Mouse (Mus musculus) liver, adult 2 months (tissue): Measurements from ENCODE around the gene Ifitm2. TPM values are rescaled to one million over a fixed set of nuclear protein-coding genes. Genes with fewer than 3 reads are reported as not detected.
A peak's percentile ranks its signal among the peaks of the same experiment; 100 is the strongest.

Experiments
- DNase-seq: peaks from one replicate; pipeline ENCODE4 v3.0.0-alpha.2; 2011; ENCODE audit warnings: low read depth, low spot score; ENCODE audit errors: extremely low read depth
- H3K27ac ChIP-seq: fragments of 200-500 bp; replicated peaks from 2 replicates; pipeline ENCODE4 v1.5.1; 2012; ENCODE audit warnings: low read depth, mild to moderate bottlenecking, control low read depth, inconsistent platforms, low read length; ENCODE audit not compliant: insufficient read depth
- H3K27me3 ChIP-seq: fragments of 200-500 bp; 2 replicates; pipeline ENCODE4 v1.6.1; 2012; ENCODE audit warnings: mild to moderate bottlenecking, moderate library complexity, low read length, inconsistent platforms; ENCODE audit not compliant: control insufficient read depth, insufficient read depth
- H3K36me3 ChIP-seq: fragments of 200-500 bp; 2 replicates; pipeline ENCODE4 v1.6.1; 2012; ENCODE audit warnings: low read length, inconsistent platforms; ENCODE audit not compliant: control insufficient read depth, insufficient read depth
- H3K4me1 ChIP-seq: fragments of 200-500 bp; 2 replicates; pipeline ENCODE4 v1.6.1; 2011; ENCODE audit warnings: low read length; ENCODE audit not compliant: control insufficient read depth, insufficient read depth
- H3K4me3 ChIP-seq: fragments of 200-500 bp; 2 replicates; pipeline ENCODE4 v1.5.1; 2011; ENCODE audit warnings: low read depth, mild to moderate bottlenecking, control low read depth, low read length, moderate library complexity; ENCODE audit not compliant: insufficient read depth
- H3K79me2 ChIP-seq: fragments of 200-500 bp; 2 replicates; pipeline ENCODE4 v1.6.1; 2012; ENCODE audit warnings: inconsistent platforms, mild to moderate bottlenecking, low read length, moderate library complexity; ENCODE audit not compliant: control insufficient read depth, insufficient read depth
- H3K9ac ChIP-seq: fragments of 200-500 bp; 2 replicates; pipeline ENCODE4 v1.6.1; 2012; ENCODE audit warnings: low read depth, mild to moderate bottlenecking, control low read depth, inconsistent platforms, low read length
- CTCF ChIP-seq: fragments of 200-500 bp; IDR thresholded peaks from 2 replicates; pipeline ENCODE4 v1.5.1; 2011; ENCODE audit warnings: low read depth, low read length, control low read depth
- POLR2A ChIP-seq: fragments of 200-500 bp; IDR thresholded peaks from 2 replicates; pipeline ENCODE4 v1.6.1; 2011; ENCODE audit warnings: low read length, control low read depth; ENCODE audit not compliant: insufficient read depth; ENCODE audit errors: extremely low read depth
- WGBS: fragments of 180-500 bp; shearing (Covaris S2); methylation state at CpG from one replicate; pipeline ENCODE4 v1.1.7; 2018; 5-methylcytosine and 5-hydroxymethylcytosine counted together
- polyA plus RNA-seq: library from polyadenylated mRNA; depleted of rRNA; stranded (reverse); fragments of >200 nt; gene quantifications from 2 replicates; pipeline ENCODE4 v1.2.3, GENCODE M21; 2012
- total RNA-seq: library from RNA; depleted of rRNA; stranded (reverse); fragments of >200 nt; gene quantifications from 2 replicates; pipeline ENCODE4 v1.2.3, GENCODE M21; 2014

Ifitm2 gene
- total and polyA plus RNA-seq, 2 experiments, result 270 to 1,028 TPM

- 88% methylated on average over 2 of the region's 2 CpGs for WGBS
- H3K79me2 ChIP-seq, result no peaks in the 10 kb centered on the region
- no peak overlapping the region for H3K9ac ChIP-seq
- H3K27ac ChIP-seq, result no peak overlapping the region
- H3K4me3 ChIP-seq, result no peak overlapping the region
- no peaks in the 10 kb centered on the region for H3K36me3 ChIP-seq
- DNase-seq, result no peak
- no peaks in the 10 kb centered on the region for H3K27me3 ChIP-seq
- peaks cover 4% of the 10 kb centered on the region for H3K4me1 ChIP-seq
- TF ChIP-seq POLR2A (no peak), CTCF (no peak)
Observed at GRCm38 (mm10) chr7:140961416-140961815, 5.6 kb upstream of the Ifitm2 start.

GRCm38 (mm10) chr7:140960026-140960425, 4.2 kb upstream of the Ifitm2 start:
- no peak overlapping the region for H3K27ac ChIP-seq
- peaks cover 4% of the 10 kb centered on the region for H3K4me1 ChIP-seq
- no peak overlapping the region for H3K9ac ChIP-seq
- H3K79me2 ChIP-seq, result peaks cover 5% of the 10 kb centered on the region
- 89% methylated on average over 5 of the region's 5 CpGs for WGBS
- no peak overlapping the region for H3K4me3 ChIP-seq
- DNase-seq, result no peak
- H3K36me3 ChIP-seq, result no peaks in the 10 kb centered on the region
- TF ChIP-seq CTCF, result no peak
- TF ChIP-seq POLR2A, result no peak
- no peaks in the 10 kb centered on the region for H3K27me3 ChIP-seq

- peaks cover 4% of the 10 kb centered on the region for H3K4me1 ChIP-seq
- peak; percentile 48 for DNase-seq
- no peak overlapping the region for H3K9ac ChIP-seq
- H3K27me3 ChIP-seq, result no peaks in the 10 kb centered on the region
- H3K4me3 ChIP-seq, result no peak overlapping the region
- H3K27ac ChIP-seq, result no peak overlapping the region
- TF ChIP-seq CTCF (no peak), POLR2A (no peak)
- H3K79me2 ChIP-seq, result peaks cover 8% of the 10 kb centered on the region
- H3K36me3 ChIP-seq, result no peaks in the 10 kb centered on the region
- 18% methylated on average over 9 of the region's 9 CpGs for WGBS
Observed at GRCm38 (mm10) chr7:140959181-140959901, 3.6 kb upstream of the Ifitm2 start.

- Histone ChIP-seq H3K27me3 (no peaks in the 10 kb centered on the region), H3K4me1 (peaks cover 7% of the 10 kb centered on the region), H3K9ac (peak overlapping the region; percentile 7; the same call in 1 of the 2 replicates), H3K27ac (peak overlapping the region; percentile 88), H3K36me3 (no peaks in the 10 kb centered on the region), H3K4me3 (no peak overlapping the region), H3K79me2 (peaks cover 17% of the 10 kb centered on the region)
- no peak for DNase-seq
- 3% methylated on average over 6 of the region's 6 CpGs for WGBS
- no peak for TF ChIP-seq POLR2A
- TF ChIP-seq CTCF, result no peak
Observed at GRCm38 (mm10) chr7:140956556-140956869, 726 bp upstream of the Ifitm2 start.

- Histone ChIP-seq H3K36me3 (no peaks in the 10 kb centered on the region), H3K79me2 (peaks cover 17% of the 10 kb centered on the region), H3K27ac (peak overlapping the region; percentile 95), H3K4me3 (peak overlapping the region; percentile 77), H3K9ac (peak overlapping the region; percentile 88), H3K27me3 (no peaks in the 10 kb centered on the region), H3K4me1 (peaks cover 11% of the 10 kb centered on the region)
- 3% methylated on average over 17 of the region's 17 CpGs for WGBS
- DNase-seq, result peak; percentile 50
- TF ChIP-seq POLR2A (no peak), CTCF (no peak)
Observed at GRCm38 (mm10) chr7:140955342-140955741, 445 bp downstream of the Ifitm2 start.

GRCm38 (mm10) chr7:140954733-140955071, 1.1 kb downstream of the Ifitm2 start:
- 2% methylated on average over 9 of the region's 9 CpGs for WGBS
- TF ChIP-seq CTCF (no peak), POLR2A (no peak)
- no peaks in the 10 kb centered on the region for H3K27me3 ChIP-seq
- peak; percentile 58 for DNase-seq
- peak overlapping the region; percentile 77 for H3K4me3 ChIP-seq
- H3K27ac ChIP-seq, result peak overlapping the region; percentile 95
- no peaks in the 10 kb centered on the region for H3K36me3 ChIP-seq
- H3K79me2 ChIP-seq, result peaks cover 17% of the 10 kb centered on the region
- H3K4me1 ChIP-seq, result peaks cover 11% of the 10 kb centered on the region
- peak overlapping the region; percentile 88 for H3K9ac ChIP-seq
